Mouse (Mus musculus): ENCODE measurements around the gene Nrsn2.

Nrsn2 gene

DNA sequence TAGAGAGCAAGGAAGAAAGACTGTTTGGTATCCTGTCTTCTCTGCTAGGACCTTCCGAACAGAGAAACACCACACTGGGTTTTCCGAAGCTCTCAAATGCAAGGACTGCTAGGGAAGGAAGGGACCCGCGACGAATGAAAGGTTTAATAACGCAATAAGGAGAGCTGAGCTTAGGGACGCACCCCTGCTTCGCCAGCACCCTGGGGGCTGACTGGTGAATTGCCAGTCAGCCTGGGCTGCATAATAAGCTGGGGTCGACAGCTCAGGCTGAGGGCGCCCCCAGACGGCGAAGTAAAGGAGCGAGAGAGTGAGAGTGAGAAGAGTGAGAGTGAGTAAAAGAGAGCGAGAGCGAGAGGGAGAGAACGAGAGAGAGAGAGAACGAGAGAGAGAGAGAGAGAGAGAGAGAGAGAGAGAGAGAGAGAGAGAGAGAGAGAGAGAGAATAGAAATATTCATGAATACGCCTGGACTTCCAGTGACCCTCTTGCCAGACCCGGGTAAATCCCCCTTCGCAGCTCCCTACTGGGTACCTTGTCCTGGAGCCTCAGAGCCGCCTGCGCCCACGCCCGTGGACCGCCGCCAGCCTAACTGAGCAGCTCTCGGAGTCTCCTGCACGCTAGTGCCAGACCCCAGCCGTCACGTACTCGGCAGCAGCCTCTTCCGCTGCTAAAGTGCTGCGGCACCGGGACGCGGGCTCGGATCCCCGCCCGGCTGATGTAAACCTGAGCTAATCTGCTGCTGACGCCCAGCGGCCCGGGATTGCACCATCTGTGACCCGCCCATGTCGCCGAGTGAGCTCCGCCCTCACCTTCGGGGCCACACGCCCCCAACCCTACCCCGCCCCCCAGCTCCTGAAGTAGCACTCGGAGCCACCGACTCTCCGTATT, 32.9 kb downstream of the Nrsn2 start, which contains the start of gene Trib3:
TSS of gene Trib3 (minus strand) at position 704 of the 885 bp plus-strand sequence.
- CTCF ChIA-PET = interaction anchor here (0.6 to 0.7 kb wide), 4 partner anchors 34 to 279 kb away, joined by 3 to 11 read pairs (median 7); partner anchors contain the start of gene Defb25

- CTCF ChIA-PET = no interaction called here
Measured at GRCm38 (mm10) chr2:152339631-152340179, 36.7 kb downstream of the Nrsn2 start.

- CTCF ChIA-PET = no interaction called here
Measured at GRCm38 (mm10) chr2:152338319-152338718, 38.1 kb downstream of the Nrsn2 start.

DNA sequence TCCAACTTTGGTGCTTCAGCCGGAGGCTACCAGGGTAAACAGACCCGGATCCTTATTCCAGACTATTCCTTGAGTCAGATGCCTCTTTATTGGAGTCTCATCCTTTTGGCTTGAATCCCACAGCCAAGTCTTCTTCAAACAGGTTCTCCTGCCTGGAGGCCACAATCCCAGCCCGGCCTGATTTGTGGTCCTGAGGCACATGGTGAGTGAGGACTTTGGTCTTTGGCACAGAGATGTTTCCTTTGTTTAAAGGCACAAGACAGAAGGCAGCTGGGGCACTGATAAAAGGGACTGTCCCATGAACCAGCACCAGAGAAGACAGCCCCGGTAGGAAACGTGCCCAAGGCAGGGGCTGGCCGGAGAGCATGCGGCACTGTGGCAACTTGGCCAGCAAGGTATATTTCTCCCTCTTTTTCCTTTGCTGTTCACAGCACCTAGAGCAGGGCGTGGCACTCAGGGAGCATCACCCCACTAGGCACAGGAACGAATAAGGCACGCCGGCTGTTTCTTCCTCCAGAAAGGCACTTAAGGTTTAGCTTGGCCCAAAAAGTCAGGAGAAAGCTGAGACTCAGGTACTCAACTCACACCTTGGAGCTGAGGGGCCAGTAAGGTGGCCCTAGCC, 38.7 kb downstream of the Nrsn2 start:
- CTCF ChIA-PET = no interaction called here

- CTCF ChIA-PET = no interaction called here
Measured at GRCm38 (mm10) chr2:152336856-152337255, 39.6 kb downstream of the Nrsn2 start.

- CTCF ChIA-PET = interaction anchor here (0.7 kb wide), 1 partner anchor 231 kb away, joined by 5 read pairs; no protein-coding TSS in a partner anchor
Measured at GRCm38 (mm10) chr2:152335289-152335820, 41.1 kb downstream of the Nrsn2 start.

GRCm38 (mm10) chr2:152333345-152334006, 43.0 kb downstream of the Nrsn2 start:
- CTCF ChIA-PET = interaction anchor here (0.6 kb wide), 1 partner anchor 16 kb away, joined by 5 read pairs; no protein-coding TSS in a partner anchor

GRCm38 (mm10) chr2:152332101-152332825, 44.2 kb downstream of the Nrsn2 start, which contains the start of gene Rbck1:
TSS of gene Rbck1 (minus strand) at chr2:152332653.
- CTCF ChIA-PET = no interaction called here

DNA sequence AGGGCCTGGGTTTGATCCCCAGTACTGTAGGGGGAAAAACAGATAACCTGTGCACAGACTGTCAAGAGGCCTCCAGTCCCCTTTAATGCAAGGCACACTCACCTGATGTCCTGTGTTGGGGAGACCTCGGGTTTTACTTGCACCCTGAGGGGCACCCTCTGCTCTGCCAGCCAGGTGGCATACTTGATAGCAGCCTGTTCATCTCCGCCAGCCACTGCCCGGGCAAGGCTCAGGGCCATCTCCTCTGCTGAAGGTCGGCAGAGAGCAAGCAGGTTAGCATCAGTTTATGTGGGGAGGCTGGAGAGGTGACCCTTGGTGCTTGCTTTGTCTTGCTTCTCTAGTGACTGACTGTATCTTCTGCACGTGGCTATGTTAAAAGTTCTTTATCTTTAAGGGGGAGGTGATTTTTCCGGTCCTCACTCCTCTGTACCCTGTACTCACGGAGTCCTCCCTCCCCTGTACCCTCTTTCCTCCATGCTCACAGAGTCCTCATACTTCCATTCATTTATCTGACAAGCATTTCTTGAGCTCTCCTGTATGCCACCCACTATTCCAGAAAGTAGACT, 45.5 kb downstream of the Nrsn2 start:
- CTCF ChIA-PET = no interaction called here

DNA sequence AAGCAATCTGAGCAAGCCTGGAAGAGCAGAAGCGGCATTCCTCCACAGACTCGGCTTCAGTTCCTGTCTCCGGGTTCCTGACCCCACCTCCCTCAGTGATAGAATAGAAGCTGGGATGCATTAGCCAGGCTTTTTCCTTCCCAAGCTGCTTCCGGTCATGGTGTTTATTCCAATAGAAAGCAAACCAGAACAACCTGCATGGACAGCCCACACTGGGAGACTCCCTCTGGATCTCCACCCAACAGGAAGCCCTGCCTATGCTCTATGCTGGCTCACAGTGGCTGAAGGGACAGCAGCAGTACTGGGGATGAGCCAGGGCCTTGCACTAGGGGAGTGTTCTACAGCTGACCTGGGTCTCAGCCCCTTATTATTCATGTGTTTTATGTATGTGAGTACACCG, 48.5 kb downstream of the Nrsn2 start:
- CTCF ChIA-PET = interaction anchor here (0.7 kb wide), 1 partner anchor 9 kb away, joined by 3 read pairs; no protein-coding TSS in a partner anchor

GRCm38 (mm10) chr2:152326654-152327053, 49.8 kb downstream of the Nrsn2 start:
- CTCF ChIA-PET = no interaction called here

DNA sequence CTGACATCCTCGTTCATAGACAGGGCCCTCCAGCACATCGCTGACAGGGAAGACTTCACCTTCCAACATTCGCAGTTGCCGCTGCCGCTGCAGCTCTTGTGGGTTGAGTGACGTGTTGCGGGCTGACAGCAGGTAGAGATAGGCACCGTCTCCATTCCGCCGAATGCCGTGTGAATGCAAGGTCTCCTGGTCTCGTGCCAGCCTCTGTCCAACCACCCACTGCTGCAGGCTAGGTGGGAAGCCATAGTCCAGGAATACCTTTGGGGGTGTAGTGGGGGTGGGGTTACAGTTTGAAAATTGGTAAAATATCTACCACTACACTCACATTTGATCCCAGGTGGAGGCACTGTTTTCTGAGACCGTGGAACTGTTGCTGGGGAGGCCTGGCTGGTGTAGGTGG, 50.3 kb downstream of the Nrsn2 start:
- CTCF ChIA-PET = no interaction called here

GRCm38 (mm10) chr2:152324842-152325241, 51.6 kb downstream of the Nrsn2 start:
- CTCF ChIA-PET = interaction anchor here (0.7 kb wide), 2 partner anchors 27 to 35 kb away, joined by 3 read pairs; no protein-coding TSS in a partner anchor

- CTCF ChIA-PET = no interaction called here
Measured at GRCm38 (mm10) chr2:152323971-152324370, 52.5 kb downstream of the Nrsn2 start.

DNA sequence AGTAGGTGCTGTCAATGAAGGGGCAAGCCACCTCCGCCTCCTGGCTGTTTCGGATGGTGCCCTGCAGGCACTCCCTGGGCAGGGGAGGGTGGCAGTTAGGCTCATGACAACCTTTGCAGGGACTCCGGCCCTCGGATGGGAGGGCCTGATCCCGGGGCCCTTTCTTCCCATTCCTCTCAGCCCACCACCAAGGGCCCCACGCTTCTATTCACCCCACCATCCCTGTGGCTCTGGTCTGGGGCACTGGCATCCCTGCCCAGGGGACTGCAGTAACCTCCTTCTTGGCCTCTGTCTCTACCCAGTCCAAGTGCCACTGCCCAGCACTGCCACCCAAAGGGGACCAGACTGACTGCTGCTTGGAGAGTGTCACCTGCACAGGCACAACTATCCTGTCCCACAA, 54.2 kb downstream of the Nrsn2 start:
- CTCF ChIA-PET = no interaction called here

- CTCF ChIA-PET = no interaction called here
Measured at GRCm38 (mm10) chr2:152321558-152321957, 54.9 kb downstream of the Nrsn2 start.

Data from spleen, embryonic (tissue).